Mouse (Mus musculus): ENCODE data around the gene Myof.

Gene Myof

DNA sequence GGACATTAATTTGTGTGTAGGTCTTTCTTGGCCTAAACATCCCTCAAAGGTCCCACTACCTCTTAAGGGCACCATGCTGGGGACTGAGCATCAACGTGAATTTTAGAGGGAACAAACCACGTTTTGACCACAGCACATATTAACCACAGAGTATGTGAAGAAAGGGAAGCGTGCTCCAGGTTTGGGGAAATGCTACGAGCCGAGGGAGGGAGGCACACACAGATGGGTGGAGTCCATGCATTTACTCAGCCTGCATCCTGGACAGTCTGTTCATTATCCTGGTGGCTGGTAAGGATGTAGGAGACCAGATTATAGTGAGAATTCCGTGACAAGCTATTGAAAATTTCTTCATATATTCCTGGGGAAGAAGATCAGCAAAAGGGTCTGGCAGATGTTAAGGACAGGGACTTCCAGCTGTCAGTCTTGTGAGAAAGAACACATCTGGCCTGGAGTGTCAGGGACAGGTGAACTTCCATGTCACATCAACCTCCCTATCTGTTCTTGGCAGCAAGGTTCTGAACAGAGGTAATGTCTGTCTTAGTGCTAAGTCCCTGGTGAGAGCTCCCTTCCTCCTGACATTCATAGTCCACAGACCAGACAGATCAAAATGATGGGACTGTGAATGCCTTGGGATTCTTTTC lies 166.7 kb downstream of the Myof start:
- DNase-seq (ENCODE audit: low spot score in 2 of 2): no peak

DNA sequence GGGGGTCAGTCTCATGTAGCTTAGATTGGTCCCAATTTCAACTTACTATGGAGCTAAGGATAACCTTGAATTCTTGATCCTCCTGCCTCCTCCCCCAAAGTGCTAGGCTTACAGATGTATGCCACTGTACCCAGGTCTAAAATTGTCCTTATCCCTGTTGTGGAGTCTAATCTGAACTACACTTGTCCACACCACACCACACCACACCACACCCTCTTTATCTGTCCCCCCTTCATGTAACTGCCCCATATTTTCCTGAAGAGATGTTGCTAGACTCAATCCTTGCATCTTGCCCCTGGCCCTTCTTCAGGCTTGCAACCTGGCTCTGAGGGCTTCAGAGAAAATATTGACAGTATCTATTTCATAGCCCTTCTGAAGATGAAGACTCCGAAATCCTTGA lies 169.9 kb downstream of the Myof start:
- no peak for DNase-seq (ENCODE audit: low spot score in 2 of 2)

DNA sequence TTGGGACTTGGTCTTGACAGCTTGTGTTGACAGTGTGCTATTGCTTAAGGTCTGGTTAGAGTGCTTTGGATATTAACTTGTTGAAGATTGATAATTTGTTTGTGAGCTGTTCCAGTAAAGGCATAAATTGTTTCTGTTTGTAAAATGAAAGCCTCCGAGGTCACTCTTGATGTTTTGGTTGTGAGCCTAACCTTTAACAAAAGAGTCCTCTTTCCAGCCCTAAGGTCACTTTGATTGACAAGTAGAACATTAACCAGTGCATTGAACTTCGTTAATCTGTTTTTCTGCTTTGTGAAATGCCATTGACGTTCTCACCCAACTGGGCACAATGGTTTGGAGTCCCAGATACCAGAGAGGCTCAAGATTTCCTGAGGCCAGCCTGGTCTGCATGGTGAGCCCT lies 175.8 kb downstream of the Myof start:
- DNase-seq (ENCODE audit: low spot score in 2 of 2): no peak

DNA sequence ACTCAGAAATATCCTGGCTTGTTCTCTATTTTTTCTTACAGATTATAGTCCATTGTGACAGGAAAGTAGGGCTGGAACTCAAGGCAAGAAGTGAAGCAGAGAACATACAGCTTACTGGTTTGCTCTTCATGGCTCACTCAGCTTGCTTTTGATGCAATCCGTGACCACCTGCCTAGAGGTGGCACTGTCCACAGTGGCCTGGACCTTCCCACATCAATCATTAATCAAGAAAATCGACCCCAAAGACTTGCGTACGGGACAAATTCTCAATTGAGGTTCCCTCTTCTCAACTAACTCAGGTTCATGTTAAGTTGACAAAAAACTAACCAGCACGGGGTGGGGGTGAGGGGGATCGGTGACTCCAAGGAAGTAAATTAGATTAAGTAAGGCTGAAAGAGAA lies 176.4 kb downstream of the Myof start:
- no peak for DNase-seq (ENCODE audit: low spot score in 2 of 2)

DNA sequence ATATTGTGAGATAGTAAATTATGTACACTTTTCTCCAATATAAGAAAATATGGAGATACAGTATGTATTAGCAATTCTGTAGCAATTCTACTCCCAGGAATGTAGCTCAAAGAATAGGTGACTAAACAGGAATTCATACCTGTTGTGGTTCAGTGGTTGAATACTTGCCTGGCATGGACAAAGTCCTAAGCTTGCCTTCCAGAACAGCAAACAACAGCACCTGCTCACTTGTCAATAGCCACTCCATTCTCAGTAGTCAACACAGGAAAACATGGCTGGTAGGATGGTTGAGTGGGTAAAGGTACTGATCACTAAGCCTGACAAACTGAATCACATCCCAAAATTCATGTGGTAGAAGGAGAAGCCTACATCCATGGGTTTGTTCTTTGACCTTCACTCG lies 182.2 kb downstream of the Myof start:
- DNase-seq (ENCODE audit: low spot score in 2 of 2): no peak

DNA sequence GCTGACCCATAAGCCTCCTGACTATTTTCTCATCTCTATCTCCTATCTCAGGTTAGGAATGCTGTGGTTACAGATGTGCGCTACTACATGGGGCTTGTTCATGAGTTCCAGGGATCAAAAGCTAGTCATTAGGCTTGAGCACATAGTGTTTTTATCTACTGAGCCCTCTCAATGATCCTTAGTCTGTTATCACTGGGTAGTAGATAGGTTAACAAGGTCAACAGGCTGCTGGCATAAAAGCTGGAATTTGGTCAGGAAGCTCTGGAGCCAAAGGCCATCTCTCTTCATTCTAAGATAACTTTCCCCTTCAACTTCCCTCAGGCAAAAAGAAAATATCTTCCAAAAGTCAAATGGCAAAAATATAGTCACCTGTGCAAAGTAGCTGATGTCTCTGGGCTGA lies 183.1 kb downstream of the Myof start:
- DNase-seq (ENCODE audit: low spot score in 2 of 2): no peak

DNA sequence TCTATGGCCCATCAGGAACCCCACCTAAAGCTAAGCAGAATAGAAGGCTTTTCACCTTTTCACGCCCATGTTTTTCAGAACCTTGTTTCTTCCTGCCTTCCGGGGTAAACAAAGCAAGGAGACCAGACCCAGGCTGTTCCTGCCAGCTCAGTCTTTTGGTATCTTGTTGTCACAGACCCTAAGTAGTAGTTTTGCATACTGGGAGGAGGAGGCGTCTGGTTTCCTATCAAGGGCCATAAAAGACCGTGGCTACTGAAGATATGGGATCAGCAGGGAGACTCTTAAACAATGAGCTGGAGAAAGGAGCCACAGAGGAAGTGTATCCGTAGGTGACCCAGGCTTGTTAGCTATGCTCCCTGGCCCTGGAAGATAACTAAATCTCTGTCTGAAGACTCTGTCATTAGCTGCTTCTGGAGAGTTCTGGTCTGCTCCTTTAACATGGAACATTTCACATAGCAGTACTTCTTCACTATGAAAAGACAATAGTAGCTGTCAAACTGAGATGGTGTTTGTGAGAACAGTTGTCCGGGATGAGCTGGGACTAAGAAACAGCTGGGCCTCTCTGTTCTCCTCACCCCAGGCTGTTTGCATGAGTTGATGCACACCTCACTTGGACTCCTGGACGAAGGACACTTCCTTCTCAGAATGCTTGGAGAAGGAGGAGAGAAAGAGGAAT lies 184.8 kb downstream of the Myof start:
- DNase-seq (ENCODE audit: low spot score in 2 of 2): no peak

DNA sequence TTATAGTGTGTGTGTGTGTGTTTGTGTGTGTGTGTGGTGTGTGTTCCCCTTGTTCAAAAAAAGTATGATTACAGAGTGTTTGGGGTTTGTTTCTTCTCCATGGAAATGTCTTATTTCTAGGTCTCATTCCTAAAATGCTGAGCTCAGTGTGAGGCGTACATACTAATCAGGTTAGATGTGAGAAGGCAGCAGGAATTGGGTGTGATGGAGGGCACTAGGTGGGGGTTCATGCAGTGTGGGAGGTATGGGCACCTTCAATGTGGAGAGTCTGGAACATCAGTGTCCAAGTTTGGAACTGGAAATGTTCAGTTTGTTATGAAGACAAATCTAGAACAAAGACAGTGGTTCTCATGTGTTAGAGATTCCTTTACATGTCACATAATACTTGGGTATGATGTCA lies 191.3 kb downstream of the Myof start:
- no peak for DNase-seq (ENCODE audit: low spot score in 2 of 2)

DNA sequence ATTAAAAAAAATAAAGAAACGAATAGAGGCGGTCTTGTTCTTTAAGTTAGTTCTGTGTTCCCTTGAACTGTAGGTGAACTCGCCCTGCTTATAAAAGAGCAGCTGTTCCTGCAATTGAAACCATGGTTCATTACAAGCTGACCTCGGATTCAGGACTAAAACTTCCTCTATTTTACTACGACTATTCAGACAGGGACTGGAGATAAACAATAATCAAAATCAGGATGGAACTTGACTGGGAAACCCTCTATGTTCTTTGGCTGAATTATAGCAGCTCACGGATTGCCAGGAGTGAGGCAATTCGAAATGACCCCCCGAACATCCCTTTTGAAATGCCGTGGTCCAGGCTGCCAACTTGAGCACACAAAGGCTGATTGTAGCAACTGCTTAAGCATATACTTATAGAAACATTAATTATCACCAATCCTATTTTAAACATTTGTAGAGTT lies 191.8 kb downstream of the Myof start:
- no peak for DNase-seq (ENCODE audit: low spot score in 2 of 2)

All from heart, adult 9 months (tissue).